Mouse (Mus musculus) stomach, postnatal 0 days (tissue): ENCODE measurements around the gene Ptpn22. TPM values are rescaled to one million over a fixed set of nuclear protein-coding genes. Genes with fewer than 3 reads are reported as not detected.

Source experiments
- ATAC-seq: fragments of 200-750 bp; cut with Nextera tagmentation; 2 replicates; pipeline ENCODE4 v1.8.0; 2017; ENCODE audit not compliant: low FRiP score, low TSS enrichment
- DNase-seq: peaks from one replicate; pipeline ENCODE4 v3.0.0-alpha.2; 2016; ENCODE audit warnings: low spot score
- H3K27ac ChIP-seq: fragments of 300-500 bp; sonication (generic); replicated peaks from 2 replicates; pipeline ENCODE4 v1.5.1; 2014; ENCODE audit warnings: mild to moderate bottlenecking, control low read depth
- H3K27me3 ChIP-seq: fragments of 300-500 bp; sonication (generic); 2 replicates; pipeline ENCODE4 v1.6.1; 2014; ENCODE audit warnings: low read length; ENCODE audit not compliant: control insufficient read depth, insufficient read depth
- H3K36me3 ChIP-seq: fragments of 300-500 bp; sonication (generic); 2 replicates; pipeline ENCODE4 v1.6.1; 2014; ENCODE audit warnings: low read length, mixed read lengths; ENCODE audit not compliant: control insufficient read depth, insufficient read depth
- H3K4me1 ChIP-seq: fragments of 300-500 bp; sonication (generic); replicated peaks from 2 replicates; pipeline ENCODE4 v1.6.1; 2014; ENCODE audit warnings: antibody characterized with exemption; ENCODE audit not compliant: control insufficient read depth, insufficient read depth
- H3K4me2 ChIP-seq: fragments of 300-500 bp; sonication (generic); replicated peaks from 2 replicates; pipeline ENCODE4 v1.6.1; 2014; ENCODE audit warnings: low read depth, mild to moderate bottlenecking, control low read depth, moderate library complexity
- H3K4me3 ChIP-seq: fragments of 300-500 bp; sonication (generic); 2 replicates; pipeline ENCODE4 v1.5.1; 2014; ENCODE audit warnings: low read depth, low read length, control low read depth
- H3K9ac ChIP-seq: fragments of 300-500 bp; sonication (generic); 2 replicates; pipeline ENCODE4 v1.6.1; 2014; ENCODE audit warnings: mild to moderate bottlenecking, low read length, control low read depth, mixed read lengths
- H3K9me3 ChIP-seq: fragments of 300-500 bp; sonication (generic); 2 replicates; pipeline ENCODE4 v1.6.1; 2016; ENCODE audit warnings: low read length; ENCODE audit not compliant: control insufficient read depth
- CTCF ChIP-seq: IDR thresholded peaks from 2 replicates; pipeline ENCODE4 v1.5.1; 2016; ENCODE audit warnings: antibody characterized with exemption, low read depth, mild to moderate bottlenecking, moderate library complexity
- EP300 ChIP-seq: optimal IDR thresholded peaks from 2 replicates; pipeline ENCODE3; 2016; ENCODE audit warnings: antibody characterized with exemption
- WGBS: fragments of 180-500 bp; shearing (Covaris S2); extraction: QIAGEN DNeasy Blood & Tissue Kit; methylation state at CpG from one replicate; pipeline ENCODE4 v1.1.7; 2014; 5-methylcytosine and 5-hydroxymethylcytosine counted together
- polyA plus RNA-seq: library from polyadenylated mRNA; unstranded; fragments of >200 nt; fragmentation: Nextera tagmentation; extraction: Ambion mirVana; gene quantifications from 2 replicates; pipeline ENCODE4 v1.2.1, GENCODE M21; 2015

The Ptpn22 gene
- polyA plus RNA-seq, 1 experiment from 2014 or later = 0.59 TPM

GRCm38 (mm10) chr3:103852565-103853299 is 6.9 kb upstream of the Ptpn22 start:
- WGBS = 59% methylated on average over 3 of the region's 3 CpGs
- TF ChIP-seq CTCF (peak; percentile 67), EP300 (no peak)
- no peak for ATAC-seq

DNA sequence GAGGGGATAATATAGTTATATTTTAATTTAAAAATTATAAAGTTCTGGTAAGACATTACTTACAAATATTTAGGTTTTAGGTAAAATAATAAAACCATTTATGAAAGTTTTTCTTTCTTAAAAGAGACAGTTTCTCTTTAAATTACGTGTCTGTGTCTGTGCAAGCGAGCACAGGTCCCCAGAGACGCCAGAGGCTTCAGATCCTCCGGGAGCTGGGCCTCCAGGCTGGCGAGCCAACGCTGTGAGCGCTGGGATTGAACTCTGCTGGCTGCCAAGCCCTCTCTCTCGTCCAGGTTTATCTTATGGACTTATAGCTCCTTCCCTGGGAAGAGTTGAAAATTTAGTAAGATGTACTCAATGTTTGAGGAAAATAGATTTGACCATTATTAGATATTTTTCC is 5.8 kb upstream of the Ptpn22 start:
- no peak for DNase-seq
- Histone ChIP-seq H3K4me2 (no peak overlapping the region), H3K27ac (no peak overlapping the region), H3K27me3 (no peaks in the 10 kb centered on the region), H3K9me3 (no peaks in the 10 kb centered on the region), H3K36me3 (no peaks in the 10 kb centered on the region), H3K4me3 (no peak overlapping the region), H3K9ac (no peak overlapping the region), H3K4me1 (no peaks in the 10 kb centered on the region)
- no peak for ATAC-seq
- WGBS = 52% methylated on average over 8 of the region's 8 CpGs
- TF ChIP-seq EP300 = no peak
- no peak for TF ChIP-seq CTCF

More at GRCm38 (mm10) chr3:103852565-103853299, 6.9 kb upstream of the Ptpn22 start:
- Histone ChIP-seq H3K9me3 (no peaks in the 10 kb centered on the region), H3K4me3 (no peak overlapping the region), H3K27me3 (no peaks in the 10 kb centered on the region), H3K9ac (no peak overlapping the region), H3K4me2 (no peak overlapping the region), H3K36me3 (no peaks in the 10 kb centered on the region), H3K4me1 (no peaks in the 10 kb centered on the region), H3K27ac (no peak overlapping the region)
- DNase-seq = peak; percentile 20

DNA sequence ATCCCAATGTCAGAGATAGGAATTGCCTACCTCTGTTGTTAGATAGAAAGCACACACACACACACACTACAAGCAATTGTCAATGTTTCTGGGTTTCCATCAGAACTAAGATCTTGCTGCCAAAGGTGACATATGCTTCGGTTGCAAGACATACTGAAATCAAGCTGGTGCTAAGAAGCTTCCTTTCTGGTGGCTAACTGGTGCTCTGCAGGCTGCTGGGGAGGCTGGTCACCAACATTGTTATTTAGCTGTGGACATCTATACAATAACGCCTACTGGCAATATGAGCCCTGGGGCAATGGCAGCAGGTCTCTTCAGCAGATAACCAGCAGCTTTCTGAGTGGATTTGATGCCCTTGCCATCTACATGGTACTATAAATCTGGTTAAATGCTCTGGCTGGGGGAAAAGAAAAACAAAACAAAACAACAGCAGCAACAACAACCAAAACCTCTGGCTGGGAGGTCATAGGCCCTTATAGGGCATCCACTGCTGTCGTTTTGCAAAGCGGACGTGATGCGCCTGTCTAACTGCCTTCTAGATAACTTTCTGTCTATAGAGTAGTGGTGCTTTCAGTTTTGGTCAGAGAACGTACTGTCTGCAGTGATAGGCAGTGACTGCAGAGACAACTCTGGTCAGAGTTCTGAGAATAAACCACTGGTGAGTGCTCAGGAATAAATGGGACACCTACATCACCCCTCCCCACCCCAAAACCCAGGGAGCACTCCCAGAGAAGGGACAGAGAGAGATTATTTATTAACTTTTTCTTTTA is 2.4 kb upstream of the Ptpn22 start:
- no peaks in the 10 kb centered on the region for H3K4me1 ChIP-seq
- H3K9ac ChIP-seq = no peak overlapping the region
- 86% methylated on average over 7 of the region's 7 CpGs for WGBS
- TF ChIP-seq CTCF (no peak), EP300 (no peak)
- H3K27me3 ChIP-seq = no peaks in the 10 kb centered on the region
- DNase-seq = no peak
- no peak for ATAC-seq
- no peaks in the 10 kb centered on the region for H3K36me3 ChIP-seq
- H3K4me3 ChIP-seq = no peak overlapping the region
- H3K27ac ChIP-seq = no peak overlapping the region
- no peak overlapping the region for H3K4me2 ChIP-seq
- H3K9me3 ChIP-seq = no peaks in the 10 kb centered on the region

- H3K9ac ChIP-seq = no peak overlapping the region
- no peak overlapping the region for H3K27ac ChIP-seq
- H3K4me3 ChIP-seq = no peak overlapping the region
- no peak for DNase-seq
- TF ChIP-seq EP300 (no peak), CTCF (no peak)
- 89% methylated on average over 6 of the region's 6 CpGs for WGBS
- no peaks in the 10 kb centered on the region for H3K4me1 ChIP-seq
- H3K36me3 ChIP-seq = no peaks in the 10 kb centered on the region
- no peak for ATAC-seq
- no peaks in the 10 kb centered on the region for H3K27me3 ChIP-seq
- no peak overlapping the region for H3K4me2 ChIP-seq
- H3K9me3 ChIP-seq = no peaks in the 10 kb centered on the region
These were observed 1.5 kb upstream of the Ptpn22 start for GRCm38 (mm10) chr3:103857977-103858563.

DNA sequence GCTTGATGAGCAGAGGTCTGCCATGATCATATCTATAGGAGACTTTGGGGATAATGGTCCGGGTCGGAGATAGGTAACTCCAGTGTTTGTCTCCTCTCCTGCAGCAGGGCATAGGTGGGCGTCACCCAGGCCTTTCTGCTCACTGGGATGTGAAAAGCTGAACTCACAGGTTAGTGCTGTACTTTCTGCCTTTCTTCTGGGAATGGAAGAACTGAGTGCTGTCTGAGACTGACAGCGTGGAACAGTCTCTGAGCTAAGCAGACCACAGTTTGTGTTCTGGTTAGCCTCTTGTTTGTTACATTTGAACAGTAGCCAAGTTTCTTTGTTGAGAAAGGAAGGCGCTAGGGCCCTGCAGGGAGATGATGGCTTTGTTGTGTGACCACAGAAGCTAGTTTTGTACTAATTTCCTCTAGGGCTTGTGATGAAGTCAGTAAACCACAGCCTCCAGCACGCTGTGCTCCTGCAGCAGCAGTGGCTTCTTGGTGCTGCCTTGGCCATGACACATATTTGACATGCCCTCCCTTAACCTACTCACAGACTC is 326 bp downstream of the Ptpn22 start:
- H3K27me3 ChIP-seq = no peaks in the 10 kb centered on the region
- no peaks in the 10 kb centered on the region for H3K36me3 ChIP-seq
- H3K4me3 ChIP-seq = no peak overlapping the region
- TF ChIP-seq EP300 (no peak), CTCF (no peak)
- H3K9me3 ChIP-seq = no peaks in the 10 kb centered on the region
- 61% methylated on average over 6 of the region's 6 CpGs for WGBS
- no peaks in the 10 kb centered on the region for H3K4me1 ChIP-seq
- no peak for ATAC-seq
- H3K9ac ChIP-seq = no peak overlapping the region
- H3K27ac ChIP-seq = no peak overlapping the region
- DNase-seq = no peak
- H3K4me2 ChIP-seq = no peak overlapping the region
